Mouse (Mus musculus): Measurements from ENCODE around the gene Prok2. TPM values are rescaled to one million over a fixed set of nuclear protein-coding genes. Genes with fewer than 3 reads are reported as not detected.

Gene Prok2
- total RNA-seq, 2 experiments from 2014 or later, result not detected

Other genes starting within 250 kb of the Prok2 start
- 72.1 and 97.3 TPM in 2 replicates for gene Foxp1, start 203.7 kb downstream of the Prok2 start, total RNA-seq (2015)
- 49.5 and 50.1 TPM in 2 replicates for gene Foxp1, start 203.7 kb downstream of the Prok2 start, total RNA-seq (2017)
- 19.4 and 23.6 TPM in 2 replicates for gene Eif4e3, start 59.6 kb downstream of the Prok2 start, total RNA-seq (2015)
- gene Eif4e3, start 59.6 kb downstream of the Prok2 start, total RNA-seq (2017), result 19.8 and 20.8 TPM in 2 replicates
- 5.9 and 11.8 TPM in 2 replicates for gene Gm20696, start 59.6 kb downstream of the Prok2 start, total RNA-seq (2015)
- gene Gm20696, start 59.6 kb downstream of the Prok2 start, total RNA-seq (2017), result 2.7 and 3.5 TPM in 2 replicates
- 0.10 TPM in 1 of 2 replicates, not detected in the other for gene Gpr27, start 33.7 kb downstream of the Prok2 start, total RNA-seq (2015)
- gene Gpr27, start 33.7 kb downstream of the Prok2 start, total RNA-seq (2017), result not detected in 2 replicates

Data from megakaryocyte progenitor cell, adult 5-6 weeks (primary cell).